Comparison of ENCODE assay signal across 7 mouse cellular contexts in genomic region chr9:90126260-90127010, GRCm38 (mm10). TPM values are rescaled to one million over a fixed set of nuclear protein-coding genes. Genes with fewer than 3 reads are reported as not detected.
DNase-seq lines count a peak whose midpoint lies in the region; ATAC-seq lines count a peak whose summit lies in the region.

No protein-coding gene starts in this region.

- DNase-seq in adrenal gland, adult 18-20 months (ENCODE audit: low spot score in 2 of 2) = peak; percentile 76 to 78
- peak; percentile 76 for DNase-seq in embryo, embryonic 10 days (ENCODE audit: low spot score)
- DNase-seq in gastrocnemius, postnatal 10 days = peak; percentile 51
- peak; percentile 66 to 83 for DNase-seq in left cerebral cortex, postnatal 14 days (ENCODE audit: low spot score in 2 of 2)
- peak; percentile 69 for DNase-seq in right cerebral cortex, postnatal 4 days

- ATAC-seq in inflammation-experienced regulatory T-cells, adult 6 months = peak; percentile 82
- ATAC-seq in megakaryocyte-erythroid progenitor cell, adult 5-6 weeks (replicated peaks; ENCODE audit: low FRiP score, low TSS enrichment, poor library complexity, severe bottlenecking) = peak; percentile 91

- intact Hi-C loops in left cerebral cortex, postnatal 14 days (cut with DNase I) = no loop called here

RNA-seq across cellular contexts. Expression of gene Morf4l1, which starts 11.9 kb away (rescaled TPM):
- 100 to 1,000 TPM; 300 to 342 TPM for total RNA-seq in adrenal gland, adult 18-20 months (2021)
- total RNA-seq in gastrocnemius, postnatal 10 days (2021) = 100 to 1,000 TPM; 196 to 198 TPM
- 100 to 1,000 TPM; 287 to 345 (median 307) TPM for polyA plus RNA-seq in inflammation-experienced regulatory T-cells, adult 6 months (2017; shearing (Covaris generic))
- total RNA-seq in left cerebral cortex, postnatal 14 days (2021) = 100 to 1,000 TPM; 376 to 382 TPM
- 253 and 288 TPM in 2 replicates for total RNA-seq in megakaryocyte-erythroid progenitor cell, adult 5-6 weeks (2014; fragmentation: Nextera tagmentation)
- 217 and 277 TPM in 2 replicates for total RNA-seq in megakaryocyte-erythroid progenitor cell, adult 5-6 weeks (2017)

RNA-seq across cellular contexts. Expression of gene Adamts7, which starts 36.4 kb away (rescaled TPM):
- total RNA-seq in adrenal gland, adult 18-20 months (2021) = 1 to 10 TPM; 2.4 to 2.8 TPM
- total RNA-seq in gastrocnemius, postnatal 10 days (2021) = 1 to 10 TPM; 5.9 to 9.1 TPM
- not detected for polyA plus RNA-seq in inflammation-experienced regulatory T-cells, adult 6 months (2017; shearing (Covaris generic))
- 1 to 10 TPM; 1.0 to 1.5 TPM for total RNA-seq in left cerebral cortex, postnatal 14 days (2021)
- not detected in 2 replicates for total RNA-seq in megakaryocyte-erythroid progenitor cell, adult 5-6 weeks (2014; fragmentation: Nextera tagmentation)
- not detected in 2 replicates for total RNA-seq in megakaryocyte-erythroid progenitor cell, adult 5-6 weeks (2017)

Comparison
In these comparisons a context has a peak if more than half of its experiments do, and no peak if none do; other contexts are left out.
1. Peak in every context shown above with its lines: DNase-seq and ATAC-seq.